10 mouse cellular contexts compared by ENCODE assay signal in genomic region chr12:5243449-5243848, GRCm38 (mm10).
"Had no signal": no experiment of that assay in that cellular context is flagged by ENCODE, and none has a peak within 500 bp of the region (broad histone marks: within the 10 kb centered on the region; RNA-seq: fewer than 3 reads in every experiment).

No protein-coding gene starts in this region.

- H3K9ac ChIP-seq: limb, embryonic 12.5 days; liver, embryonic 13.5 days; liver, postnatal 0 days; midbrain, embryonic 13.5 days had no signal

- DNase-seq: kidney, adult 8-10 months; kidney, postnatal 4 days; liver; liver, embryonic 13.5 days; liver, postnatal 0 days; lung, postnatal 36 days; right cerebral cortex, postnatal 25 days; thymus, postnatal 36 days had no signal

- ATAC-seq: liver, postnatal 0 days; midbrain, embryonic 13.5 days had no signal

- H3K27me3 ChIP-seq: limb, embryonic 12.5 days; liver, embryonic 13.5 days; midbrain, embryonic 13.5 days had no signal

- H3K36me3 ChIP-seq: limb, embryonic 12.5 days; liver, embryonic 13.5 days; midbrain, embryonic 13.5 days had no signal

- H3K27ac ChIP-seq: limb, embryonic 12.5 days; liver, embryonic 13.5 days; midbrain, embryonic 13.5 days had no signal

- H3K4me2 ChIP-seq: limb, embryonic 12.5 days; liver, embryonic 13.5 days; midbrain, embryonic 13.5 days had no signal

- H3K4me1 ChIP-seq: liver, embryonic 13.5 days had no signal

- H3K9me3 ChIP-seq: limb, embryonic 12.5 days; liver, embryonic 13.5 days; midbrain, embryonic 13.5 days had no signal

- H3K4me3 ChIP-seq: limb, embryonic 12.5 days; liver, embryonic 13.5 days; midbrain, embryonic 13.5 days had no signal
